Mouse (Mus musculus) brown adipose tissue, adult 24 weeks (tissue): Measurements from ENCODE around the gene 4933434E20Rik. TPM values are rescaled to one million over a fixed set of nuclear protein-coding genes. Genes with fewer than 3 reads are reported as not detected.

ENCODE experiments used
- H3K27ac ChIP-seq: fragments of 200-500 bp; replicated peaks from 2 replicates; pipeline ENCODE4 v1.5.1; 2012; ENCODE audit warnings: low read depth, mild to moderate bottlenecking, low read length
- H3K4me1 ChIP-seq: fragments of 200-500 bp; 2 replicates; pipeline ENCODE4 v1.6.1; 2012; ENCODE audit warnings: low read length, mixed read lengths; ENCODE audit not compliant: control insufficient read depth, insufficient read depth, insufficient read length
- H3K4me3 ChIP-seq: fragments of 200-500 bp; 2 replicates; pipeline ENCODE4 v1.5.1; 2012; ENCODE audit warnings: low read depth, mild to moderate bottlenecking, low read length, moderate library complexity; ENCODE audit not compliant: insufficient read depth
- polyA plus RNA-seq: library from polyadenylated mRNA; stranded (reverse); fragments of >200 nt; gene quantifications from 2 replicates; pipeline ENCODE4 v1.2.4, GENCODE M21; 2012; ENCODE audit not compliant: missing spikeins, insufficient read depth, insufficient read length

4933434E20Rik gene
- polyA plus RNA-seq, 1 experiment = 63.0 TPM

DNA sequence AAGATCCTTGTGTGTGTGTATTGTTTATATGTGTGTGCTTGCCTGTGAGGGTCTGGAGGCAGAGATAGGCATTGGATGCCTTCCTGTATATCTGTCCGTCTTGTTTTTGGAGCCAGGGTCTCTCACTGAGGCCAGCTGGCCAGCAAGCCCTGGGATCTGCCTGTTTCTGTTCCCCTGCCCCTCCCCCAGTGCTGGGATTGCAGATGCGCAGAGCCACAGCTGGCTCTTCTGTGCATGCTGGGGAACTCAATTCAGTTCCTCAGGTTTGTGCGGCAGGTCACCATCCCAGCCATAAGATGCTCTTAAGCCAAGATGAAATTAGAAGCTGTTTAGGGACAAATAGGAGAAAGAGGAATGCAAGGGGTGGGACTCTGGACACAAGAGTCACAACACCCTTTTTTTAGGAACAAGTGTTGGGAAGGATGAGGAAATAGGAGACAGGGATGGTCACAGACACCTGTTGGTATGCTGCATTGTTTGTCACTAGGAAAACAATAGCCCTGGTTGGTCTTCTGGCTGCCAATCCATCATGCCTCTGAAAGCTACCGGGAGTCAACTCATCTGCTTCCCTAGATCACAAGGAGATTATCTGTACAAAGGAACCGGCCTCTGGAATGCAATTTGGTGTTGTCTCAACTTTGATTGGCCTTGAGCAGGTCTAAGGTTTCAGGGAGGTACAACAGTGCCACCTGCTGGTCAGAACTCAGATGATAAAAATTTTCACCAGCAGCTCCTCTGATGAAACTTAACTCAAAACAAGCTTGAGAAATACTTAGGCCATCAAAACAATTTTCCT lies 25.7 kb downstream of the 4933434E20Rik start:
- Histone ChIP-seq H3K4me3 (no peak overlapping the region), H3K4me1 (peaks cover 2% of the 10 kb centered on the region; the same call in 1 of the 2 replicates), H3K27ac (no peak overlapping the region)

DNA sequence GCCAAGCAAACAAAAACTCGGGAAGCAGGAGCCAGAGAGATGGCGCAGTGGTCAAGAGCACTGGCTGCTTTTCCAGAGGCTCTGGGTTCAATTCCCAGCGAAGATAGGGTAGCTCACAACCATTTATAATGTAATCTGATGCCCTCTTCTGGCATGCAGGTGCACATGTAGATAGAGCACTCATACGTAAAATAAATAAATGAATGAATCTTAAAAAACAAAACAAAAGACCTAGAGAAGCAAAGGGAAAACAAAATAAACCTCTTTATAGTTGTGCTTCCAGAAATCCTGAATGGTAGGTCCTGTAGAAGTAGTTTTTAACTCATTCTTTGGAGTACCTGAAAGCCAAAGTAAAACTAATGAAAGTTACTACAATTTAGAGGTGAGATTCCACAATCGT lies 26.8 kb downstream of the 4933434E20Rik start:
- Histone ChIP-seq H3K27ac (no peak overlapping the region), H3K4me1 (peaks cover 7% of the 10 kb centered on the region; the same call in 1 of the 2 replicates), H3K4me3 (no peak overlapping the region)

DNA sequence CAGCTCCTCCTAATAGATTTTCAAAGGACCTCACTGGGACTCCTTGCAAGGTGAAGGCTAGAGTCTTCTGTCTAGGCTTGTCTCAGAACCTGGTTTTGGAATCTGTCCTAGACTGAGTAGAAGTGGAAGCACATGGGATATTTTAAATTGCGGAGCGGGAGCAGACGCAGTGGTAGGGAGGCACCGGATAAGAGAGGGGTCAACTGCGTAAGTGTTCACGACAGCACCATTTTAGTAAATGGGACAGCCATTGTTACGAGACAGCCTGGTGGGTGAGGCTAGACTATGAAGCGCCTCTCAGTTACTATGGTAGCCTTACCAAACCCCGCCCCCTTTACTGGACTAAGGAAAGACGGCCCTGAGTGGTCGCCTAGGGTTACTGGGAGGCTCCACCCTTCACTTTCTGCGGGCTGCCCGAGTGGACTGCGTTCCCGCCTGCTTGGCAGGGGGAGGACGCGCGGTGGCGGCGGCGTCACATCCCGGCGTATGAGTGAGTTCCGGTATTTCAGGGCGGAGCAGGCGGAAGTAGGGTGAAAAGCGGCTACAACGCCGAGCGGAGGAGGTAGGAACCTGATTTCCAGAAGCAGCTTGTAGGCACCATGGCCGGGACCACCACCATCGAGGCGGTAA lies 27.8 kb downstream of the 4933434E20Rik start:
- Histone ChIP-seq H3K27ac (peak overlapping the region; percentile 92), H3K4me3 (peak overlapping the region; percentile 82), H3K4me1 (peaks cover 16% of the 10 kb centered on the region)

DNA sequence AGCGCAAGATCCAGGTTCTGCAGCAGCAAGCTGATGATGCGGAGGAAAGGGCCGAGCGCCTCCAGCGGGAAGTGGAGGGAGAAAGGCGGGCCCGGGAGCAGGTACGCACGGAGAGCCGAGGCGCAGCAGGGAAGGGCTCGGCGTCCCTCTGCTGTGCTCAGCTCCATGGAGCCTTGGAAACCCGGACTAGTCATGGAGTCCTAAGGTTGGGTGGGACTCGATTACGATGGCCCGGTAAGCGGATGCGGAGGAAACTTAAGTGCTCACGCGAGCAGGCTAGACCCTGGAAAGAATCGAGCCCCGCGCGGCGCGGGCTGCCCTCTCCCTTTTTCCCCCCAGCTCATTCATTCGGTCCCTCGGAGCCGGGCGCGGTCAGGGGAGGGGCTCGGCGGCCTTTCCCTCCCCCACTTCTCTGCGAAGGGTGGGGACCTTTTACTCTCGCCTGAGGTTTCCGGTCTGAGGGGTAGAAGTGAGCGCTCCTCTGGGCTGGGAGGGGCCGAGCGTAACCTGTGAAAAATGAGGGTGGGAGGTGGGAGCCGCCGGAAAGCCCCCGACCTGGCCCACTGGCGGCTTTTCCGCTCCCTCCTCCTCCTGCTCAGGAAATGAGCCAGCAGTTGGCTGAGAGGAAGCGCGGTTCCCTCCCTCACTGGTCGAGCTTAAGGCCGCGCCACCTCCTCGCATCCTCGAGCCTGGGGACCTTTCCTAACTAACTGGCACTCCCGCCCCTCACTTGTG lies 28.5 kb downstream of the 4933434E20Rik start:
- Histone ChIP-seq H3K4me1 (peaks cover 22% of the 10 kb centered on the region), H3K27ac (peak overlapping the region; percentile 92), H3K4me3 (peak overlapping the region; percentile 82)

DNA sequence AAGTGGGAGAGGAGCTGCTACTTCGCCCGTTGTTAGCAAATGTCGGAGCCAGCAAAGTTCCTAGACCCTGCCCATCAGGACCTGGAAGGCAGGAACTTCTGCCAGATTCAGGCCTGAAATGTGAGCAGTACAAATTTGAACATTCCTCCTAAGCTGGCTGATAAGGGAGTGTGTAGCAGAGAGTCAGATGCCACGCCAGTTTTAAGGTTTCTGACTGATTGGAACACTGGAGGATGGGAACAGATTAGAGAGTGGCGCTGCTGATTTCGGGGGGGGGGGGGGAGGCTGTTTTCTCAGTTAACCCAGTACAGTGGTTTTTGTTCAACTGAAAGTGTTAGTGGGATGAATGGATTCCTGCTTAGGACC lies 29.0 kb downstream of the 4933434E20Rik start:
- Histone ChIP-seq H3K4me1 (peaks cover 26% of the 10 kb centered on the region), H3K27ac (peak overlapping the region; percentile 92), H3K4me3 (peak overlapping the region; percentile 82)

DNA sequence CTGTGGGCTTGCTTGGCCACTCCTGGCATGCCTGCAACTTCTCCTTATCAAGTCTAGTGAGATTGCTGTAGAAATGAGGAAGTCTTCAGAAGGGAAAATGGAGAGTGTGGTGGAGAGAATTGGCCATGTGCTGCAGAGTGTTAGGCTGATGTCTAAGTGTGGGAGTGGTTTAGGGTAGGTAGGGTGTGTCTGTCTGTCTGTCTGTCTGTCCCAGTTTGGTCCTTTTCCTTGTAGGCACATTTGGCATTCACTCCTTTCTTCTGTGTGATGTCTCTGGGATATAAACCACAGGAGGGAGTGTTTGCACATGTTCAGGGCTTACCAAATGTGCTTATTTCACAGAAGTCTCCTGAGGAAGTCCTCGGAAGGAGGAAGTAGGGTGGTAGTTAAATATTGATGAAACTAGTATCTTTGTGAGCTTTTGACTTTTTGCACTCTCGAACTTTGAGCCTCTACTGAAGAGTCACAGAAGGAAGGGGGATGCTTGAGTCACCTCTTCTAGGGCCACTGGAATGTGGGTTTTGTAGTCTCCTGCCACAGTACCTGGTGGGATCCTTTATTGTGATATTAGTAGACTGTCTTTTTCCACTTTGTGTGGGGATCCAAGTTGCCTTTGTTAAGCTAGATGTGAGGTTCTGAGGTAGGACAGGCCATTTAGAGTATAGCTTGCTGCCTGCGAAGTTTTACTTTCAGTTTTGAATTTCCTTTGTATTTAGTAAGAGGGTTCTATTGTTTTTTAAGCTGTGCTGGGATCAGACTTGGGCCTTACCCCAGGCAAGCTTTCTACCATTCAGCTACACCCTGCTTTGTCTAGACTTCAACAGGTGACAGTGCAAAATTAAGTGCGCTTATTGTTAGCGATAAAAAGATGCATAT lies 30.2 kb downstream of the 4933434E20Rik start:
- H3K4me1 ChIP-seq = peaks cover 26% of the 10 kb centered on the region

DNA sequence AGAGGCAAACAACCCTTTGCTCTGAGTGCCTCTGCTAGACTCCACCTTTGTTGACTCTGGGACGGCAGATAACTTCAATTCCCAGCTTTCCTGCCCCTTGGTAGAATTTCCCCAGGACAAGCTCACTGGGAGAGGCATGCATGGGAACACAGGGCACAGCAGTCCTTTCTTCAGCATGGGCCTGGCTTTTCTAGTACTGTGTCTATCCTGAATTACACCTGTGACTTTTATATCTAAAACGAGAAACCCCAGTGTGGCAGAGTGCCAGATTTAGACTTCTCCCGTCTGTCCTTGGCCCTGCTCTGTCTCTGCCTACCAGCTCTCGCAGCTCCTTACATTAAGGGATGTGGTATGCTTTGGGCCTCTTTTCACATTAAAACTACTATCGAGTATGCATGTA lies 31.6 kb downstream of the 4933434E20Rik start:
- Histone ChIP-seq H3K4me3 (peak overlapping the region; percentile 3; the same call in 1 of the 2 replicates), H3K4me1 (peaks cover 26% of the 10 kb centered on the region), H3K27ac (peak overlapping the region; percentile 19; the same call in 1 of the 2 replicates)

More for the DNA sequence above, 30.2 kb downstream of the 4933434E20Rik start:
- Histone ChIP-seq H3K4me3 (peak overlapping the region; percentile 48), H3K27ac (peak overlapping the region; percentile 81)

- H3K27ac ChIP-seq = no peak overlapping the region
- no peak overlapping the region; the same call in 1 of the 2 replicates for H3K4me3 ChIP-seq
- H3K4me1 ChIP-seq = peaks cover 25% of the 10 kb centered on the region
These were observed 32.4 kb downstream of the 4933434E20Rik start for GRCm38 (mm10) chr3:90083698-90084324.

GRCm38 (mm10) chr3:90084790-90085189 lies 33.4 kb downstream of the 4933434E20Rik start:
- Histone ChIP-seq H3K4me1 (peaks cover 24% of the 10 kb centered on the region), H3K4me3 (peak overlapping the region; percentile 1; the same call in 1 of the 2 replicates), H3K27ac (peak overlapping the region; percentile 46)

DNA sequence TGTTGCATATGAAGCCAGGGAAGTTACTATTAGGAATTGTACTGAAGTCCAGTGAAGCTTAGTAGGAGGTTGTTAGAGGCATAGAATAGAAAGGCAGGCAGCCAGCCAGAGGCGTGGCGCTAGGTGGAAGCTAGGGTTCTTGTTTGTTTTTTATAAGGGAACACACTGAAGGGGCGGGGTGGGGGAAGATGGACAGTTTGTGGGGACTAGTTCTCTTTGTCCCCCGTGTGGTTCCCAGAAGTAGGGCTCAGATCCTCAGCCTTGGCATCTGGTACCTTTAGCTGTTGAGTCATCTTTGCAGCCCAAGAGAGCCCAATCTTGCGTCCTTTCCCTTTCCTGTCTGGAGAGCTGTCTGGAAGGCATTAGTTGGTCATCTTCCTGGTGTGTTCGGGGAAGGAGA lies 33.8 kb downstream of the 4933434E20Rik start:
- Histone ChIP-seq H3K4me3 (peak overlapping the region; percentile 1; the same call in 1 of the 2 replicates), H3K27ac (peak overlapping the region; percentile 46), H3K4me1 (peaks cover 24% of the 10 kb centered on the region)

- Histone ChIP-seq H3K4me1 (peaks cover 24% of the 10 kb centered on the region), H3K27ac (peak overlapping the region; percentile 28)
These were observed 34.6 kb downstream of the 4933434E20Rik start for GRCm38 (mm10) chr3:90086068-90086467.

DNA sequence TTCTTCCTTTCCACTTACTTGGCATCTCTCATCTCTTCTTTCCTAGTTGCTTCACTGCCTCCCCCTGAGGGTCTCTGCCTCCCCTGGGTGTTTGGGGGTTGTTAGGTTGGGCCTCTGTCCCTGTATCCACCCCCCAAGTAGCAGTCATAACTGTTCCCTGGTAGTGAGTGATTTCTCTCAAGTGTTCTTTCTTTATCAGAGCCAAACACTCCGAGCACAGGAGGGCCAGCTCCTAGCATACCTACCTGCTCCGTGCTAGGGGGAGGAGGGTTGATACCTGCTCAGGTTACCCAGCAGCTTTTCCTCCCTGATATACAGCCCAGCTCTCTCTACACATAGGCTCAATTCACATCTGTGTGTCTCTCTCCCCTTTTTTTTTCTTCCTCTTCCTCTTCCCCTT lies 37.2 kb downstream of the 4933434E20Rik start:
- Histone ChIP-seq H3K27ac (no peak overlapping the region), H3K4me3 (no peak overlapping the region), H3K4me1 (peaks cover 15% of the 10 kb centered on the region)

More at GRCm38 (mm10) chr3:90086068-90086467, 34.6 kb downstream of the 4933434E20Rik start:
- H3K4me3 ChIP-seq = no peak overlapping the region

- Histone ChIP-seq H3K4me1 (no peaks in the 10 kb centered on the region; the same call in 1 of the 2 replicates), H3K4me3 (no peak overlapping the region), H3K27ac (no peak overlapping the region)
These were observed 39.5 kb downstream of the 4933434E20Rik start for GRCm38 (mm10) chr3:90090892-90091291.

DNA sequence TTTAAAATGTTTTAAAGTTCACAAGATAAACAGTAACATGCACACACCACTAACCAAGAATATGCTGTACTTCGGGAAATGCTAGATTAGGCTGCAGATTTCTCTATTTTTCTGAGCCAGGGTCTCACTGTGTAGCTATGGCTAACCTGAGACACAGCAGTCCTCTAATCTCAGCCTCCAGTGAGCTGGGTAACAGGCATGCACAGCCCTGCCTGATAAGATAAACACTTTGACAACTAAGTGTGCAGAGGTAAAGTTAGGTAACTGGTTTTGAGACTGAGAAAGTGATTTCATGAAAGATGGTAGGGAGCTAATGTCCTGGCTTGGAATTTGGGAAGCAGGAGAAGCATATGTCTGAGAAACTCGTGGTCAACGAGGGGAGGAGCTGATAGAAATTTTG lies 43.0 kb downstream of the 4933434E20Rik start:
- Histone ChIP-seq H3K4me3 (no peak overlapping the region), H3K27ac (no peak overlapping the region), H3K4me1 (no peaks in the 10 kb centered on the region)
